Comparison of ENCODE assay signal across 9 mouse cellular contexts in the genomic region with DNA sequence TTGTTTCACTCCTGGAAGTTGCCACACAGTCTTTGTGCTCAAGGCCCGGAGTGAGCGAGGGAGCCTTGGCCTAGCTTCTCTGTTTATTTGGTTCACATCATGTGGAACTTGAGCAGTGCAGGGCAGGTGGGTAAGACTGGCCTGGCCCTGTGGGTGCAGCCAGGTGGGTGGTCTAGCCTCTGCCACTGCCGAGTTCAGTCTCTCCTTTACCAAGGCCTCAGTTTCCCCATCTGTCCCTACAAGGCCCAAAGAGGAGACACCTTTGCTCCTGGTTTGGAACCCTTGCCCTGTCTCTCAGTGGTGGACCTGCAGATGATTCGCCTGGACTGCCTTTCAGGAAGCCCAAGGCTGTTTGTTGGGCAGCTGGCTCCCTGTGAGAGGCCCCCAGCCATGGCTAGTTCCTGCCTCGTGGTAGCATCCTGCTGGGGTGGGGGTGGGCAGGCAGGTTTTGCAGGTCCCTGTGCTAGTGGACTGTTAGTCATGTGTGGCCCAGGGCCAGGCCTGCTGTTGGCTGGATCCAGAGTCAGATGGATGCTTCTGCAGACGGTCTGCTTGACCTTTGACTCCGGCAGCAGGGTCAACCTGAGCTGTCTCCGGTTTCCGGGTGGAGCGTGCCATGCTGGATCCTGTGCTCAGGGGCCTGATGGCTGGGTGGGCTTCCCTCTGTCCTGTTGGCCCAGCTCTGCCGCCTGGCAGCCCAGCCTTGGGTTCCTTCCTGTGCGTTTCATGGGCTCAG. TPM values are rescaled to one million over a fixed set of nuclear protein-coding genes. Genes with fewer than 3 reads are reported as not detected.
DNase-seq lines count a peak whose midpoint lies in the region; ATAC-seq lines count a peak whose summit lies in the region.
"Had no signal": no experiment of that assay in that cellular context is flagged by ENCODE, and none has a peak within 500 bp of the region (broad histone marks: within the 10 kb centered on the region; RNA-seq: fewer than 3 reads in every experiment).

No protein-coding gene starts in this region.

- no peak overlapping the region for H3K9ac ChIP-seq in hindbrain, embryonic 15.5 days
- H3K9ac ChIP-seq in hindbrain, embryonic 14.5 days = no peak overlapping the region
- H3K9ac ChIP-seq in midbrain, embryonic 16.5 days (ENCODE audit: low read depth, low read length) = peak overlapping the region; percentile 21; the same call in 1 of the 2 replicates

- 0 out of 2 replicates have a peak overlapping the region, but pooled peaks have one; percentile 1 for H3K4me2 ChIP-seq in hindbrain, embryonic 15.5 days
- H3K4me2 ChIP-seq in hindbrain, embryonic 14.5 days (replicated peaks) = no peak overlapping the region
- 0 out of 2 replicates have a peak overlapping the region, but pooled peaks have one; percentile 4 for H3K4me2 ChIP-seq in midbrain, embryonic 16.5 days (ENCODE audit: low read length)

- WGBS in hindbrain, embryonic 15.5 days = 47% methylated on average over 12 of the region's 12 CpGs
- WGBS in hindbrain, embryonic 14.5 days = 56% methylated on average over 12 of the region's 12 CpGs
- 25% methylated on average over 12 of the region's 12 CpGs for WGBS in limb, embryonic 10.5 days
- 42% methylated on average over 12 of the region's 12 CpGs for WGBS in midbrain, embryonic 16.5 days

- H3K4me3 ChIP-seq in hindbrain, embryonic 15.5 days = no peak overlapping the region
- H3K4me3 ChIP-seq in hindbrain, embryonic 14.5 days (replicated peaks; ENCODE audit: low read length) = no peak overlapping the region
- peak overlapping the region; percentile 18; the same call in 1 of the 2 replicates for H3K4me3 ChIP-seq in limb, embryonic 10.5 days
- no peak overlapping the region for H3K4me3 ChIP-seq in midbrain, embryonic 16.5 days (ENCODE audit: low read depth, low read length)
- H3K4me3 ChIP-seq: erythroblast, embryonic 14.5 days had no signal

- peaks cover 28% of the 10 kb centered on the region; the same call in 1 of the 2 replicates for H3K27me3 ChIP-seq in hindbrain, embryonic 15.5 days
- H3K27me3 ChIP-seq in hindbrain, embryonic 14.5 days (ENCODE audit: control insufficient read depth, insufficient read depth, low read length) = peaks cover 27% of the 10 kb centered on the region
- H3K27me3 ChIP-seq in limb, embryonic 10.5 days (ENCODE audit: low read depth, poor library complexity, severe bottlenecking) = peaks cover 25% of the 10 kb centered on the region; the same call in 1 of the 2 replicates
- H3K27me3 ChIP-seq in midbrain, embryonic 16.5 days (ENCODE audit: control insufficient read depth, insufficient read depth, low read depth, low read length) = no peaks in the 10 kb centered on the region; the same call in 1 of the 2 replicates

- no peak overlapping the region for H3K27ac ChIP-seq in hindbrain, embryonic 15.5 days (replicated peaks)
- no peak overlapping the region for H3K27ac ChIP-seq in hindbrain, embryonic 14.5 days
- peak overlapping the region; percentile 86 for H3K27ac ChIP-seq in limb, embryonic 10.5 days
- H3K27ac ChIP-seq in midbrain, embryonic 16.5 days (ENCODE audit: low read length) = no peak overlapping the region

- no peak for ATAC-seq in hindbrain, embryonic 15.5 days (ENCODE audit: low FRiP score, low read depth)
- ATAC-seq in hindbrain, embryonic 14.5 days (ENCODE audit: low FRiP score) = no peak
- ATAC-seq in midbrain, embryonic 16.5 days = no peak
- no peak for ATAC-seq in erythroblast, adult 5-6 weeks (replicated peaks; ENCODE audit: low FRiP score, poor library complexity, severe bottlenecking)

- H3K9me3 ChIP-seq in hindbrain, embryonic 15.5 days = no peaks in the 10 kb centered on the region
- no peaks in the 10 kb centered on the region for H3K9me3 ChIP-seq in hindbrain, embryonic 14.5 days (ENCODE audit: control insufficient read depth, low read length)
- no peaks in the 10 kb centered on the region for H3K9me3 ChIP-seq in limb, embryonic 10.5 days (replicated peaks)
- H3K9me3 ChIP-seq in midbrain, embryonic 16.5 days (replicated peaks; ENCODE audit: control insufficient read depth, low read length, poor library complexity, severe bottlenecking) = no peaks in the 10 kb centered on the region

- H3K4me1 ChIP-seq in hindbrain, embryonic 15.5 days (replicated peaks) = peaks cover 58% of the 10 kb centered on the region
- peaks cover 34% of the 10 kb centered on the region for H3K4me1 ChIP-seq in hindbrain, embryonic 14.5 days (replicated peaks; ENCODE audit: control insufficient read depth, insufficient read depth, low read length)
- peaks cover 100% of the 10 kb centered on the region for H3K4me1 ChIP-seq in limb, embryonic 10.5 days
- peaks cover 44% of the 10 kb centered on the region for H3K4me1 ChIP-seq in midbrain, embryonic 16.5 days (ENCODE audit: control insufficient read depth, insufficient read depth, low read length)

- no peaks in the 10 kb centered on the region for H3K36me3 ChIP-seq in hindbrain, embryonic 15.5 days
- no peaks in the 10 kb centered on the region for H3K36me3 ChIP-seq in hindbrain, embryonic 14.5 days (replicated peaks; ENCODE audit: control insufficient read depth, insufficient read depth)
- H3K36me3 ChIP-seq in limb, embryonic 10.5 days = peaks cover 11% of the 10 kb centered on the region; the same call in 1 of the 2 replicates
- no peaks in the 10 kb centered on the region for H3K36me3 ChIP-seq in midbrain, embryonic 16.5 days (ENCODE audit: control insufficient read depth, insufficient read depth, low read length)

- DNase-seq in hindbrain, embryonic 14.5 days (ENCODE audit: low spot score) = no peak
- DNase-seq in heart, adult 9 months (ENCODE audit: low spot score in 2 of 2) = peak; percentile 58 to 64
- DNase-seq in limb, embryonic 10.5 days (ENCODE audit: low spot score) = peak; percentile 65
- DNase-seq in layer of hippocampus, adult 11-12 months (ENCODE audit: low spot score) = no peak
- no peak for DNase-seq in spleen, postnatal 4 days (ENCODE audit: low spot score in 2 of 2)

RNA-seq across cellular contexts. Expression of gene Kif26a, which starts 5.4 kb away (rescaled TPM):
- 4.3 and 4.9 TPM in 2 replicates for polyA plus RNA-seq in hindbrain, embryonic 15.5 days (2015; fragmentation: Nextera tagmentation; extraction: Ambion mirVana)
- polyA plus RNA-seq in hindbrain, embryonic 14.5 days (2014; fragmentation: Nextera tagmentation; extraction: Ambion mirVana) = 3.1 and 3.4 TPM in 2 replicates
- 2.8 and 3.9 TPM in 2 replicates for polyA plus RNA-seq in limb, embryonic 10.5 days (2016; fragmentation: Nextera tagmentation; extraction: Ambion mirVana)
- polyA plus RNA-seq in midbrain, embryonic 16.5 days (2015; fragmentation: Nextera tagmentation; extraction: Ambion mirVana) = 4.7 and 6.2 TPM in 2 replicates
- total RNA-seq in erythroblast, adult 5-6 weeks (2015; ENCODE audit: low replicate concordance) = not detected in 2 replicates
- total RNA-seq in erythroblast, adult 5-6 weeks (2017; ENCODE audit: low replicate concordance) = not detected in 2 replicates
- polyA plus RNA-seq: erythroblast, embryonic 14.5 days had no signal

RNA-seq across cellular contexts. Expression of gene Aspg, which starts 44.9 kb away (rescaled TPM):
- polyA plus RNA-seq in hindbrain, embryonic 15.5 days (2015; fragmentation: Nextera tagmentation; extraction: Ambion mirVana) = 0.86 and 1.0 TPM in 2 replicates
- 0.29 and 0.46 TPM in 2 replicates for polyA plus RNA-seq in hindbrain, embryonic 14.5 days (2014; fragmentation: Nextera tagmentation; extraction: Ambion mirVana)
- polyA plus RNA-seq in limb, embryonic 10.5 days (2016; fragmentation: Nextera tagmentation; extraction: Ambion mirVana) = 1.2 and 2.2 TPM in 2 replicates
- 0.66 and 0.74 TPM in 2 replicates for polyA plus RNA-seq in midbrain, embryonic 16.5 days (2015; fragmentation: Nextera tagmentation; extraction: Ambion mirVana)
- not detected in 2 replicates for total RNA-seq in erythroblast, adult 5-6 weeks (2015; ENCODE audit: low replicate concordance)
- not detected in 2 replicates for total RNA-seq in erythroblast, adult 5-6 weeks (2017; ENCODE audit: low replicate concordance)
- polyA plus RNA-seq: erythroblast, embryonic 14.5 days had no signal

Comparison
In these comparisons a context has a peak if more than half of its experiments do, and no peak if none do; other contexts are left out.
1. DNase-seq: peak in heart, adult 9 months (2 of 2) and limb, embryonic 10.5 days (single experiment); none in hindbrain, embryonic 14.5 days (single experiment), layer of hippocampus, adult 11-12 months (single experiment) and spleen, postnatal 4 days (0 of 2).